Mouse (Mus musculus) lung, embryonic 14.5 days (tissue): Measurements from ENCODE around the gene Ntn3. TPM values are rescaled to one million over a fixed set of nuclear protein-coding genes. Genes with fewer than 3 reads are reported as not detected.

Experiments used
- ATAC-seq: fragments of 200-750 bp; cut with Nextera tagmentation; 2 replicates; pipeline ENCODE4 v1.8.0; 2017; ENCODE audit warnings: mild to moderate bottlenecking, moderate TSS enrichment, moderate library complexity; ENCODE audit not compliant: insufficient read depth
- DNase-seq: peaks from one replicate; pipeline ENCODE4 v3.0.0-alpha.2; 2015
- H3K27ac ChIP-seq: fragments of 300-500 bp; sonication (generic); 2 replicates; pipeline ENCODE4 v1.5.1; 2014; ENCODE audit warnings: low read depth, mild to moderate bottlenecking, moderate library complexity
- H3K27me3 ChIP-seq: fragments of 300-500 bp; sonication (generic); 2 replicates; pipeline ENCODE4 v1.6.1; 2014; ENCODE audit warnings: low read length, control low read depth; ENCODE audit not compliant: insufficient read depth
- H3K36me3 ChIP-seq: fragments of 300-500 bp; sonication (generic); 2 replicates; pipeline ENCODE4 v1.6.1; 2014; ENCODE audit warnings: control low read depth; ENCODE audit not compliant: insufficient read depth
- H3K4me1 ChIP-seq: fragments of 300-500 bp; sonication (generic); 2 replicates; pipeline ENCODE4 v1.6.1; 2014; ENCODE audit warnings: antibody characterized with exemption, control low read depth; ENCODE audit not compliant: insufficient read depth
- H3K4me2 ChIP-seq: fragments of 300-500 bp; sonication (generic); 2 replicates; pipeline ENCODE4 v1.6.1; 2014; ENCODE audit warnings: mild to moderate bottlenecking
- H3K4me3 ChIP-seq: fragments of 300-500 bp; sonication (generic); 2 replicates; pipeline ENCODE4 v1.5.1; 2014; ENCODE audit warnings: low read depth, low read length
- H3K9ac ChIP-seq: fragments of 300-500 bp; sonication (generic); 2 replicates; pipeline ENCODE4 v1.6.1; 2014
- H3K9me3 ChIP-seq: fragments of 300-500 bp; sonication (generic); 2 replicates; pipeline ENCODE4 v1.6.1; 2016; ENCODE audit warnings: low read depth, low read length, control low read depth
- CTCF ChIP-seq: IDR thresholded peaks from 2 replicates; pipeline ENCODE4 v1.5.1; 2016; ENCODE audit warnings: antibody characterized with exemption, low read depth
- WGBS: fragments of 180-500 bp; shearing (Covaris S2); extraction: QIAGEN DNeasy Blood & Tissue Kit; methylation state at CpG from one replicate; pipeline ENCODE4 v1.1.7; 2014; 5-methylcytosine and 5-hydroxymethylcytosine counted together
- polyA plus RNA-seq: library from polyadenylated mRNA; unstranded; fragments of >200 nt; fragmentation: Nextera tagmentation; extraction: Ambion mirVana; gene quantifications from 2 replicates; pipeline ENCODE4 v1.2.1, GENCODE M21; 2014

Ntn3 gene
- polyA plus RNA-seq, 1 experiment from 2014 or later, result 10.3 TPM

- WGBS, result 85% methylated on average over 2 of the region's 2 CpGs
- H3K27ac ChIP-seq, result no peak overlapping the region
- no peaks in the 10 kb centered on the region for H3K9me3 ChIP-seq
- ATAC-seq (no peak), DNase-seq (no peak)
- 0 out of 2 replicates have a peak, but pooled peaks cover 4% of the 10 kb centered on the region for H3K36me3 ChIP-seq
- no peaks in the 10 kb centered on the region for H3K4me1 ChIP-seq
- no peak overlapping the region for H3K4me3 ChIP-seq
- H3K4me2 ChIP-seq, result no peak overlapping the region
- H3K9ac ChIP-seq, result no peak overlapping the region
- H3K27me3 ChIP-seq, result no peaks in the 10 kb centered on the region
- no peak for TF ChIP-seq CTCF
Observed at GRCm38 (mm10) chr17:24190934-24191333, 18.4 kb downstream of the Ntn3 start.

DNA sequence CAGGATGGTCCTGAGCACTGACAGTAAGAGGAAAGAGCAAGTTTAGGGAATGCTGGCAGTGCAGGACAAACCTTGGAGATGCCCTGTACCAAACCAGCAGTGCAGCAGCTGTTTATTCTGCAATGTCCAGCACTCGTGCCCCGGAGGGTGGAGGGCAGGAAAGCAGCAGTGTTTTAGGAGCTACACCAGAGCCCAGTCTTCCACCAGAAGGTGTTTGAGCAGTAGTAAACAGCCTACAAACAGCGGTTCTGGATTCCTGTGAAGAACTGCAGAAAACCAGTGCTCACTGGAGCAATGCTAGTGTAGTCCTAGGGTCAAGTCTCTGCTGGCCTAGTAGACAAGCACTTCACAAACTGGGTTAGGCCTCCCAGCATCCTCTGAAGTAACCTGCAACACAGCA, 35.1 kb downstream of the Ntn3 start:
- no peak for TF ChIP-seq CTCF
- WGBS, result 68% methylated on average over 3 of the region's 3 CpGs
- H3K36me3 ChIP-seq, result no peaks in the 10 kb centered on the region
- no peak overlapping the region for H3K27ac ChIP-seq
- no peaks in the 10 kb centered on the region for H3K27me3 ChIP-seq
- H3K4me1 ChIP-seq, result no peaks in the 10 kb centered on the region
- no peak overlapping the region for H3K4me3 ChIP-seq
- no peak for ATAC-seq
- H3K9me3 ChIP-seq, result no peaks in the 10 kb centered on the region
- no peak overlapping the region for H3K4me2 ChIP-seq
- no peak overlapping the region for H3K9ac ChIP-seq
- DNase-seq, result no peak

DNA sequence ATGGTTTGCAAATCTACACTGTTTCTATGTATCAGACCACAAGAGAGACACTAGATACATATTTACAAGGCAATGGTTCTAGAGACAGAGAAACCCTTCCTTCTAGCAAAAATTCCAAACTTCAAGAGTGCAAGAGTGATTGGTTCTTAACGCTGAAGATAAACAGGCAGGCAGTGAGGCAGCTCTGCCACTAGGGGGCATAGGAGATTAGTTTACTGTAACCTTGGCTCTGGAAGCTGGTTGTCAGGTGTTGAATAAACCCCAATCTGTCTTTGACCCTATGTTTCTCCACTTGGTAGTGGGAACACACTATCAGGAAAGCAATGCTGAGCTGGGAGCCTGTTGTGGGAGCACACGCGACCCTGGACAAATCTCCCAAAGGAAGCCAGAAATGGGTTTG, 35.9 kb downstream of the Ntn3 start:
- H3K9me3 ChIP-seq, result no peaks in the 10 kb centered on the region
- H3K9ac ChIP-seq, result no peak overlapping the region
- peak; percentile 90 for DNase-seq
- H3K27me3 ChIP-seq, result no peaks in the 10 kb centered on the region
- TF ChIP-seq CTCF, result peak; percentile 96
- H3K4me3 ChIP-seq, result no peak overlapping the region
- H3K27ac ChIP-seq, result no peak overlapping the region
- H3K4me2 ChIP-seq, result no peak overlapping the region
- ATAC-seq, result no peak
- no peaks in the 10 kb centered on the region for H3K36me3 ChIP-seq
- WGBS, result 1% methylated on average over 3 of the region's 3 CpGs
- no peaks in the 10 kb centered on the region for H3K4me1 ChIP-seq

DNA sequence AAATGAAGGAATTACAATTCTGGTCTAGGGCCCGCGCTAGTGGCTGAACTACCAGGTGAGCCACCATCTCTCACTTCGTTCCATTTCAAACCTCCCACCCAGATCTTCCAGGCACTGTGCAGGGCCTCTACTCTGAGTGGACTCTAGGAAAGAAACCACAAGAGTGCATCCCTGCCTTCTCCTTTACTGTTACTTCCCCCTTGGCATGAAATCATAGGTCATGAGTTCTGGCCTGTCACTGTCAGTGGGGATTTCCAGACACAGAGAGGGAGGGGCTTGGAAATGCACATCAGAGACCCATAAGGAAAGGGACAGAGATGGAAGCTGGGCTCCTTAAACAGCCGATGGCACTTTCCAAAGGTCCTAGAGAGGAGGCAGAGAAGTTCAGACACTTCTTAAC, 37.6 kb downstream of the Ntn3 start:
- no peak for ATAC-seq
- H3K27ac ChIP-seq, result no peak overlapping the region
- peaks cover 9% of the 10 kb centered on the region; the same call in 1 of the 2 replicates for H3K4me1 ChIP-seq
- no peaks in the 10 kb centered on the region for H3K27me3 ChIP-seq
- DNase-seq, result no peak
- no peaks in the 10 kb centered on the region for H3K9me3 ChIP-seq
- no peak for TF ChIP-seq CTCF
- WGBS, result 80% methylated on average over 4 of the region's 4 CpGs
- H3K36me3 ChIP-seq, result peaks cover 12% of the 10 kb centered on the region
- no peak overlapping the region for H3K4me2 ChIP-seq
- no peak overlapping the region for H3K4me3 ChIP-seq
- H3K9ac ChIP-seq, result no peak overlapping the region

GRCm38 (mm10) chr17:24170729-24171128, 38.6 kb downstream of the Ntn3 start:
- Histone ChIP-seq H3K9me3 (no peaks in the 10 kb centered on the region), H3K4me2 (no peak overlapping the region), H3K36me3 (peaks cover 17% of the 10 kb centered on the region), H3K27me3 (no peaks in the 10 kb centered on the region), H3K27ac (no peak overlapping the region), H3K4me3 (no peak overlapping the region), H3K9ac (no peak overlapping the region), H3K4me1 (peaks cover 9% of the 10 kb centered on the region; the same call in 1 of the 2 replicates)
- 65% methylated on average over 5 of the region's 5 CpGs for WGBS
- DNase-seq (no peak), ATAC-seq (no peak)
- no peak for TF ChIP-seq CTCF

DNA sequence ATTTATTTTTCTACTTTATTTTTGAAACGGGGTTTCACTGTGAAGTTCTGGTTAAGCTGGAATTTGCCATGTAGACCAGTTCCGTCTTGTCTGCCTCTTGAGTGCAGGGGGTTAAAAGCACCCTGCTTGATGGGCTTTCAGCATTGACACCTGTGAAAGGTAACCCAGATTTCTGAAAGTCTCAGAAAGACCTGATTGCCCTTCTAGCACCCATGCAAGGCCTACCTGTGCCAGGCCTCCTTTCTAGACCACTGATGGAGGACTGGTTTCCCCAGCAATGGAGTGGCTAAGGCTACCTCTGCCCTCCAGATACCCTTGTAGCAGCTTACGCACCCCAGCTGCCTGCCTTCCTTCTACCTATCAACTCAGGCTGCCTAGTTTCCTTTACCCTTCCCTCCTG, 39.2 kb downstream of the Ntn3 start:
- peak overlapping the region; percentile 85 for H3K4me3 ChIP-seq
- no peak overlapping the region; the same call in 1 of the 2 replicates for H3K27ac ChIP-seq
- peak overlapping the region; percentile 84 for H3K9ac ChIP-seq
- H3K9me3 ChIP-seq, result no peaks in the 10 kb centered on the region
- ATAC-seq (no peak), DNase-seq (no peak)
- peak overlapping the region; percentile 81 for H3K4me2 ChIP-seq
- H3K4me1 ChIP-seq, result peaks cover 9% of the 10 kb centered on the region; the same call in 1 of the 2 replicates
- no peaks in the 10 kb centered on the region for H3K27me3 ChIP-seq
- TF ChIP-seq CTCF, result no peak
- H3K36me3 ChIP-seq, result peaks cover 23% of the 10 kb centered on the region
- WGBS, result 57% methylated on average over 3 of the region's 3 CpGs

DNA sequence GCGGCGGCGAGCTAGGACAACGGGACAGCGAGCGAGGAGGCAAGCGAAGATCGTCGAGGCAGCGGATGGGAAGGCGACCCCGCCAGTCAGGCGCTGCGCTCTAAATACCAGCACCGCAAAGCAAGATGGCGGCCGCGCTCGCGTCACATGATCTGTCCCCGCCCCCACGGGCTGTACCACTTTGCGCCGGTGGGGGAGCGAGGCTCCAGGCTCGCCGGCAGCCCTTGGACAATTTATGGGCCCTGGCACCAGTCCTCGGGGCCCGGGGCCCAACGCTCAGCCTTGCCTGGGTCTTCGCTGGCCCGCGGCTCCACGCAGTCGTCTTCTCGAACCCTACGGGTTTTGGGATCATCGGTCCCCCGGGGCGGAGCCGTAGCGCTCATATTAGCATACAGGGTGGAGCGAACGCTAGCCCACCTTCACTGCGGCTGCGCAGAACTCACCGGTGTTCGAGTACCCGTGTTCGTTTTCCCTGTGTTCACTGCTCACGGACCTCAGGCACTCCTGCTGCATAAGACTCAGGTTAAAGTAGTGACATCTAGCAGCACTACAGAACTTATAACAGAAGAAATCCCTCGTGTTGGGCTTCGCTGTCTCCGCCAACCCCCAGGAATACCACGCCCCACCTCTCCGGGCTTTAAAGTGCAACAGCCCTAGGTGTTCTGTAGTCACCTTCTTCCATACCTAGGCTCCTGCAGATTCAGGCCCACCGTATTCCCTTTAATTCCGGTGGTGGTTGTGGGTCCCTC, 39.8 kb downstream of the Ntn3 start, which contains the start of gene Atp6v0c:
Gene Atp6v0c (minus strand): TSS at position 386 of the 749 bp plus-strand sequence.
- peak within 1 kb of the TSS; percentile 84 for H3K9ac ChIP-seq
- H3K27ac ChIP-seq, result peak within 1 kb of the TSS; percentile 96
- peak within 1 kb of the TSS; percentile 85 for H3K4me3 ChIP-seq
- peaks cover 28% of the 10 kb centered on the region for H3K36me3 ChIP-seq
- under 1% methylated on average over 55 of the region's 58 CpGs for WGBS
- H3K4me2 ChIP-seq, result peak within 1 kb of the TSS; percentile 81
- no peaks in the 10 kb centered on the region for H3K27me3 ChIP-seq
- H3K4me1 ChIP-seq, result peaks cover 9% of the 10 kb centered on the region; the same call in 1 of the 2 replicates
- peak; percentile 97 for DNase-seq
- no peaks in the 10 kb centered on the region for H3K9me3 ChIP-seq
- TF ChIP-seq CTCF, result peak; percentile 61
- ATAC-seq, result peak; percentile 90
